Mouse (Mus musculus) Muller cell, postnatal 12 days (primary cell): ENCODE measurements around the gene Rgr.
"Not testable (repeated sequence)": the region's sequence is repeated elsewhere in the genome, so short reads cannot be mapped to it uniquely, and the experiment has no call there.

ENCODE experiments used
- DNase-seq: peaks from one replicate; pipeline ENCODE4 v3.0.0-alpha.2; 2015; ENCODE audit errors: inconsistent ontology term

Rgr gene

DNA sequence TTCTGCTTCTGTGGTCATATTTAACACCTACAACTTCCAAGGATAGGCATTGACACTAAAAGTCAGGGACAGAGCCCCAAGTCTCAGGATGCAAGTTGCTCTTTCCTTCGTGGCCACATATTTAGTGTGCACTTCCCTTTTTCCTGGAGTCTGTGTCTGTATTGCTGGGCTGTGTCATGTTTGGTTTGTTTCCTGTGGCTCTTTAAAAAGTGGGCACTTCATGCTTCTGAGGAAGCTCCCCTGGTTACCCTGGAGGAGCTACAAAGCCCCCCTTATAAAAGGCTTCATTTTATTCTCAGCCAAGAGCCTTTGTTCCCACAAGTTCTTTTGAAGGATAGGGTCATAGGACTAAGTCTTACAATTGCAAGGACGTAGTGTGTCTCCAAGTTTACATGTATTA, 45.9 kb downstream of the Rgr start:
- DNase-seq = no peak

DNA sequence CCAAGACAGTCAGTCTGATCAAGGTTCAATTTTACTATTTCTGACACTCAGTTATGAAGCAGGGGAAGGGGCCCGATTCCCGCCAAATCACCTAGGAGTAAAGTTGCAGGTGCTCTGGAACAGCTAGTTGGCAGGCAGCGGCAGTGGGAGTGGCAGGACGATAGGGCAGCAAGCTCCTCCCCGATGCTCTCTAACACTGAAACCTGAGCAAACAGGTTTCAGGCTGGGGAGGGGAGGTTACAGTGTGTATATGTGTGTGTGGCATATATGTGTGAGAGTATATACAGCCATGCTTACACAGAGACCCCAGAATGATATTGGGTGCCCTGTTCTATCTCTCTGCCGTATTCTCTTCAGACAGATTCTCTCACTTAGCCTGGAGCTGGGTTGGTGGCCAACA, 48.0 kb downstream of the Rgr start:
- DNase-seq = not testable (repeated sequence)

DNA sequence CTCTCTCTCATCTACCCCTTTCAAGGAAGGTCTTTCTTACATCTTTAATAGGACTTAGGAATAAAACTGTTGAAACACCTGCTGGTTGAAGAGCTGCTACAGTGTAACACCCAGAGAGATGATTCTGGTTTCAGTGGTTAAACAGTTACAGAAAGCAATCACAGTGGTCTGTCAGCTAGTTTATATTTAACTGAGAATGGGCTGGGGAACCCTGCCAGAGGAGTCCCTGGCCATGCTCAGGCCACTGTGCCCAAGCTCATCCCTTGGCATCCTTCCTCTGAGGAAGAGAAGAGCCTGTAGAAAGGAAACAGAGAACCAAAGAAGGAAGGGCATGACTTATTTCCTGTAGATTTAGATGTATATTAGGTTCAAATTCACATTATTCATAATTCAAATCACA, 59.0 kb downstream of the Rgr start:
- no peak for DNase-seq

DNA sequence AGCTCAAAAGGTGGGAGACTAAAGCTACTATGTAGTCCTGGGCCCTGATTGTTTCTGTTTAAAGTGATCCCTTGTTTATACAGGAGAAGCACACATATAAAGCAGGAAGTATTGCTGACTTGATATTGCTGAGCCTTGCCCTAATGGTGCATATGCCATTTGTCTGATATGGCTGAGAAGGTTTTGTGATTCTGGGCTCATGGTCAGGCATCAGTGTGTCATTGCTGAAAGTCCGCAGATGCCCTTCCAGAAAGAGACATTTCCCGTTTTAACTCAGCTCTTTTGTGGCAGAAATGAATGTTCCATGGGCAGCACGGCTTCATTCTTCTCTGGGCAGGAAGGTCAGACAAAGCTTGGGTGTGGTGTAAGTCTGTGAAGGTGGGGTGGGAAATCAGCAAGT, 63.1 kb downstream of the Rgr start:
- DNase-seq = no peak
